Mouse (Mus musculus): ENCODE measurements at regions not wholly inside any gene's neighbourhood (a gene's known extent, or its start where the extent isn't known, plus 50 kb on each side); places are given as distances from the start of the nearest gene placed in this dataset.
"Not testable (repeated sequence)": the region's sequence is repeated elsewhere in the genome, so short reads cannot be mapped to it uniquely, and the experiment has no call there.

DNA sequence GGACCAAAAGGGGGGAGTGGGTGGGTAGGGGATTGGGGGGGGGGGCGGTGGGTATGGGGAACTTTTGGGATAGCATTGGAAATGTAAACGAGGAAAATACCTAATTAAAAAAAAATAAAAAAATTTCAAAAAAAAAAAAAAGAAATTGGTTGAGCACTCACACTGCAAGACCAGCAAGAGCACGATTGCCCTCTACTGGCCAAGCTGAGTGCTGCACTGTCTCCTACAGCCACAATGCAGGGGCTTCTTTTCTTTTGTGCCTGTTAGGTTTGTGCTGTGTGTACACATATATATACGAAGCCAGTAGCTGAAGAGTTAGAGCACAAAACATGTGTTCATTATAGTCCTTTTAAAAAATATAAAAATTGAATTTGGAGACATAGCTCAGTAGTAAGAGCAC is 55.6 kb downstream of the Mup20 start:
- ATAC-seq (ENCODE audit: low read depth) (no peak), DNase-seq (ENCODE audit: low spot score) (peak; percentile 5)
- no peaks in the 10 kb centered on the region for H3K9me3 ChIP-seq (ENCODE audit: control insufficient read depth, low read length)
- WGBS = 23% methylated on average over 3 of the region's 4 CpGs
- no peaks in the 10 kb centered on the region for H3K4me1 ChIP-seq (ENCODE audit: control insufficient read depth, insufficient read depth, low read length)
- no peak overlapping the region for H3K9ac ChIP-seq (ENCODE audit: low read depth, low read length)
- no peaks in the 10 kb centered on the region for H3K36me3 ChIP-seq (ENCODE audit: control insufficient read depth, insufficient read depth, low read length)
- H3K27me3 ChIP-seq (replicated peaks; ENCODE audit: control insufficient read depth, insufficient read depth, low read length) = no peaks in the 10 kb centered on the region
- H3K4me2 ChIP-seq (ENCODE audit: low read depth, low read length) = no peak overlapping the region
- H3K4me3 ChIP-seq (ENCODE audit: low read depth, low read length) = no peak overlapping the region
- H3K27ac ChIP-seq (replicated peaks; ENCODE audit: low read depth, low read length) = no peak overlapping the region

GRCm38 (mm10) chr4:61989941-61990340 is 64.0 kb downstream of the Mup20 start:
- not testable (repeated sequence) for ATAC-seq (ENCODE audit: low read depth); H3K4me3 ChIP-seq (ENCODE audit: low read depth, low read length); DNase-seq (ENCODE audit: low spot score); H3K27ac ChIP-seq (replicated peaks; ENCODE audit: low read depth, low read length); H3K36me3 ChIP-seq (ENCODE audit: control insufficient read depth, insufficient read depth, low read length); H3K4me2 ChIP-seq (ENCODE audit: low read depth, low read length); H3K4me1 ChIP-seq (ENCODE audit: control insufficient read depth, insufficient read depth, low read length); H3K9me3 ChIP-seq (ENCODE audit: control insufficient read depth, low read length); H3K27me3 ChIP-seq (replicated peaks; ENCODE audit: control insufficient read depth, insufficient read depth, low read length); H3K9ac ChIP-seq (ENCODE audit: low read depth, low read length)

DNA sequence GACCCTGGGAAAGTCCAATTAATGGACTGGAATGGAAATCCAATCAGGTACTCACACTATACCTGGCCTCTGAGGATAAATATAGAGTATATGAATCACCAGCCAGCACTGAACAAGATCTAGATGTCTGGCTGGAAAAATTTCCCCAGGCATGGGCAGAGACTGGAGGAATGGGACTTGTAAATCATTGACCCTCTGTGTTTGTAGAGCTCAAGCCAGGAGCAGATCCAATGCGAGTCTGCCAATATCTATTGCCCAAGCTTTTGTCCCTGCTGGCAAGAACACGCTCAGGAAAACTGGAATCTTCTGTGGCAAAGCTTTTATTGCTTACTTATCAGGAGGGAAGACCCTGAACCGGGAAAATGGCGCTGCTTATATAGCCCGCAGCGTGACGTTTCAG is 77.8 kb downstream of the Mup20 start:
- Histone ChIP-seq H3K9me3 (ENCODE audit: control insufficient read depth, low read length) (no peaks in the 10 kb centered on the region), H3K27ac (replicated peaks; ENCODE audit: low read depth, low read length) (no peak overlapping the region), H3K4me1 (ENCODE audit: control insufficient read depth, insufficient read depth, low read length) (no peaks in the 10 kb centered on the region), H3K36me3 (ENCODE audit: control insufficient read depth, insufficient read depth, low read length) (no peaks in the 10 kb centered on the region), H3K27me3 (replicated peaks; ENCODE audit: control insufficient read depth, insufficient read depth, low read length) (no peaks in the 10 kb centered on the region), H3K4me3 (ENCODE audit: low read depth, low read length) (no peak overlapping the region), H3K4me2 (ENCODE audit: low read depth, low read length) (no peak overlapping the region), H3K9ac (ENCODE audit: low read depth, low read length) (no peak overlapping the region)
- DNase-seq (ENCODE audit: low spot score) (no peak), ATAC-seq (ENCODE audit: low read depth) (no peak)
- WGBS = 94% methylated on average over 7 of the region's 7 CpGs

DNA sequence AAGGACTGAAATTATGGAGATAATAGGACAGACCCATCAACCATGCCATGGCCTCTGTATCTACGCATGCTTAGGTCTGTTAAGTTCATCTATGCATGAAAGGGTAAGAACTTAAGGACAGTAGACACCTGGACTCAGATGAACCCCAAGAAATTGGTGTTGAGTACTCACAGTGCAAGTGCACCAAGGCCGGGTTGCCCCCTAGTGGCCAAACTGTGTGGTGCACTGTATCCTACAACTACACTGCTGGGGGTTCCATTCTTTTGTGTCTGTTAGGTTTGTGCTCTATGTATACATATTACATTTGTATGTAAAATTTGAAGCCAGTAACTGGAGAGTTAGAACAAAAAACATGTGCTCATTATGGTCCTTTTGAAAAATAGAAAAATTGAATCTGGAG is 80.7 kb downstream of the Mup20 start:
- Histone ChIP-seq H3K9ac (ENCODE audit: low read depth, low read length) (no peak overlapping the region), H3K36me3 (ENCODE audit: control insufficient read depth, insufficient read depth, low read length) (no peaks in the 10 kb centered on the region), H3K4me3 (ENCODE audit: low read depth, low read length) (no peak overlapping the region), H3K27me3 (replicated peaks; ENCODE audit: control insufficient read depth, insufficient read depth, low read length) (no peaks in the 10 kb centered on the region), H3K9me3 (ENCODE audit: control insufficient read depth, low read length) (no peaks in the 10 kb centered on the region), H3K4me2 (ENCODE audit: low read depth, low read length) (no peak overlapping the region), H3K4me1 (ENCODE audit: control insufficient read depth, insufficient read depth, low read length) (no peaks in the 10 kb centered on the region), H3K27ac (replicated peaks; ENCODE audit: low read depth, low read length) (no peak overlapping the region)
- DNase-seq (ENCODE audit: low spot score) (no peak), ATAC-seq (ENCODE audit: low read depth) (no peak)
- WGBS = 57% methylated on average over 2 of the region's 2 CpGs

GRCm38 (mm10) chr4:61969691-61970090 is 84.3 kb downstream of the Mup20 start:
- DNase-seq (ENCODE audit: low spot score) (no peak), ATAC-seq (ENCODE audit: low read depth) (no peak)
- no peaks in the 10 kb centered on the region for H3K27me3 ChIP-seq (replicated peaks; ENCODE audit: control insufficient read depth, insufficient read depth, low read length)
- no peaks in the 10 kb centered on the region for H3K4me1 ChIP-seq (ENCODE audit: control insufficient read depth, insufficient read depth, low read length)
- H3K9ac ChIP-seq (ENCODE audit: low read depth, low read length) = no peak overlapping the region
- no peaks in the 10 kb centered on the region for H3K36me3 ChIP-seq (ENCODE audit: control insufficient read depth, insufficient read depth, low read length)
- no peak overlapping the region for H3K4me3 ChIP-seq (ENCODE audit: low read depth, low read length)
- 43% methylated on average over 1 of the region's 1 CpGs for WGBS
- H3K4me2 ChIP-seq (ENCODE audit: low read depth, low read length) = no peak overlapping the region
- no peak overlapping the region for H3K27ac ChIP-seq (replicated peaks; ENCODE audit: low read depth, low read length)
- H3K9me3 ChIP-seq (ENCODE audit: control insufficient read depth, low read length) = no peaks in the 10 kb centered on the region

- not testable (repeated sequence) for H3K27me3 ChIP-seq (replicated peaks; ENCODE audit: control insufficient read depth, insufficient read depth, low read length); H3K9ac ChIP-seq (ENCODE audit: low read depth, low read length); ATAC-seq (ENCODE audit: low read depth); H3K4me2 ChIP-seq (ENCODE audit: low read depth, low read length); DNase-seq (ENCODE audit: low spot score); H3K4me3 ChIP-seq (ENCODE audit: low read depth, low read length); H3K4me1 ChIP-seq (ENCODE audit: control insufficient read depth, insufficient read depth, low read length); H3K27ac ChIP-seq (replicated peaks; ENCODE audit: low read depth, low read length); H3K9me3 ChIP-seq (ENCODE audit: control insufficient read depth, low read length); H3K36me3 ChIP-seq (ENCODE audit: control insufficient read depth, insufficient read depth, low read length)
- WGBS = 81% methylated on average over 6 of the region's 6 CpGs
Observed at GRCm38 (mm10) chr4:61967674-61968073, 86.3 kb downstream of the Mup20 start.

- no peaks in the 10 kb centered on the region for H3K27me3 ChIP-seq (replicated peaks; ENCODE audit: control insufficient read depth, insufficient read depth, low read length)
- no peaks in the 10 kb centered on the region for H3K9me3 ChIP-seq (ENCODE audit: control insufficient read depth, low read length)
- H3K27ac ChIP-seq (replicated peaks; ENCODE audit: low read depth, low read length) = no peak overlapping the region
- no peaks in the 10 kb centered on the region for H3K36me3 ChIP-seq (ENCODE audit: control insufficient read depth, insufficient read depth, low read length)
- no peak overlapping the region for H3K4me3 ChIP-seq (ENCODE audit: low read depth, low read length)
- ATAC-seq (ENCODE audit: low read depth) (no peak), DNase-seq (ENCODE audit: low spot score) (no peak)
- no peak overlapping the region for H3K4me2 ChIP-seq (ENCODE audit: low read depth, low read length)
- H3K9ac ChIP-seq (ENCODE audit: low read depth, low read length) = no peak overlapping the region
- no peaks in the 10 kb centered on the region for H3K4me1 ChIP-seq (ENCODE audit: control insufficient read depth, insufficient read depth, low read length)
Observed at GRCm38 (mm10) chr4:61962315-61962714, 91.6 kb downstream of the Mup20 start.

All from embryonic facial prominence, embryonic 14.5 days (tissue).